Mouse (Mus musculus): ENCODE measurements around the gene Kcnh3. TPM values are rescaled to one million over a fixed set of nuclear protein-coding genes. Genes with fewer than 3 reads are reported as not detected.
A peak's percentile ranks its signal among the peaks of the same experiment; 100 is the strongest.

The Kcnh3 gene
- polyA plus RNA-seq, 1 experiment from 2014 or later: 0.07 TPM

- no peak for TF ChIP-seq CTCF (IDR thresholded peaks at IDR 0.05; ENCODE audit: low read depth)
- WGBS (ENCODE audit: insufficient replicate concordance): 85% methylated on average over 8 of the region's 8 CpGs
These were observed 18.7 kb upstream of the Kcnh3 start for GRCm38 (mm10) chr15:99205959-99206358.

GRCm38 (mm10) chr15:99213183-99213582 is 11.5 kb upstream of the Kcnh3 start:
- TF ChIP-seq EP300 (IDR thresholded peaks at IDR 0.05; ENCODE audit: low read depth) (no peak), CTCF (IDR thresholded peaks at IDR 0.05; ENCODE audit: low read depth) (no peak)
- Histone ChIP-seq H3K9ac (replicated peaks) (no peak overlapping the region), H3K27me3 (ENCODE audit: insufficient read depth, low read length) (no peaks in the 10 kb centered on the region), H3K4me3 (ENCODE audit: low read depth, low read length) (no peak overlapping the region), H3K27ac (ENCODE audit: low read depth) (no peak overlapping the region), H3K4me1 (ENCODE audit: insufficient read depth) (no peaks in the 10 kb centered on the region), H3K4me2 (ENCODE audit: low read depth, low read length) (no peak overlapping the region), H3K9me3 (ENCODE audit: low read length) (no peaks in the 10 kb centered on the region), H3K36me3 (replicated peaks; ENCODE audit: insufficient read depth, low read length) (peaks cover 8% of the 10 kb centered on the region; the same call in 1 of the 2 replicates)
- DNase-seq: no peak
- ATAC-seq: no peak
- WGBS (ENCODE audit: insufficient replicate concordance): 86% methylated on average over 10 of the region's 10 CpGs

More at GRCm38 (mm10) chr15:99205959-99206358, 18.7 kb upstream of the Kcnh3 start:
- Histone ChIP-seq H3K4me1 (ENCODE audit: insufficient read depth) (no peaks in the 10 kb centered on the region), H3K9me3 (ENCODE audit: low read length) (no peaks in the 10 kb centered on the region), H3K27ac (ENCODE audit: low read depth) (no peak overlapping the region), H3K4me3 (ENCODE audit: low read depth, low read length) (no peak overlapping the region), H3K27me3 (ENCODE audit: insufficient read depth, low read length) (no peaks in the 10 kb centered on the region), H3K4me2 (ENCODE audit: low read depth, low read length) (no peak overlapping the region), H3K36me3 (replicated peaks; ENCODE audit: insufficient read depth, low read length) (peaks cover 8% of the 10 kb centered on the region), H3K9ac (replicated peaks) (no peak overlapping the region)
- DNase-seq (no peak), ATAC-seq (no peak)

GRCm38 (mm10) chr15:99214941-99215340 is 9.7 kb upstream of the Kcnh3 start:
- no peak overlapping the region for H3K4me3 ChIP-seq (ENCODE audit: low read depth, low read length)
- H3K9ac ChIP-seq (replicated peaks): no peak overlapping the region
- peaks cover 4% of the 10 kb centered on the region; the same call in 1 of the 2 replicates for H3K36me3 ChIP-seq (replicated peaks; ENCODE audit: insufficient read depth, low read length)
- DNase-seq (no peak), ATAC-seq (no peak)
- no peaks in the 10 kb centered on the region for H3K9me3 ChIP-seq (ENCODE audit: low read length)
- no peak overlapping the region for H3K27ac ChIP-seq (ENCODE audit: low read depth)
- H3K4me1 ChIP-seq (ENCODE audit: insufficient read depth): no peaks in the 10 kb centered on the region
- H3K27me3 ChIP-seq (ENCODE audit: insufficient read depth, low read length): peaks cover 7% of the 10 kb centered on the region; the same call in 1 of the 2 replicates
- TF ChIP-seq CTCF (IDR thresholded peaks at IDR 0.05; ENCODE audit: low read depth): peak; percentile 64
- no peak for TF ChIP-seq EP300 (IDR thresholded peaks at IDR 0.05; ENCODE audit: low read depth)
- WGBS (ENCODE audit: insufficient replicate concordance): 75% methylated on average over 2 of the region's 2 CpGs
- no peak overlapping the region for H3K4me2 ChIP-seq (ENCODE audit: low read depth, low read length)

GRCm38 (mm10) chr15:99215741-99216463 is 8.8 kb upstream of the Kcnh3 start:
- Histone ChIP-seq H3K4me3 (ENCODE audit: low read depth, low read length) (no peak overlapping the region), H3K9me3 (ENCODE audit: low read length) (no peaks in the 10 kb centered on the region), H3K4me1 (ENCODE audit: insufficient read depth) (no peaks in the 10 kb centered on the region), H3K27me3 (ENCODE audit: insufficient read depth, low read length) (peaks cover 16% of the 10 kb centered on the region; the same call in 1 of the 2 replicates), H3K36me3 (replicated peaks; ENCODE audit: insufficient read depth, low read length) (peaks cover 4% of the 10 kb centered on the region; the same call in 1 of the 2 replicates), H3K4me2 (ENCODE audit: low read depth, low read length) (no peak overlapping the region), H3K27ac (ENCODE audit: low read depth) (no peak overlapping the region), H3K9ac (replicated peaks) (no peak overlapping the region)
- TF ChIP-seq EP300 (IDR thresholded peaks at IDR 0.05; ENCODE audit: low read depth): no peak
- TF ChIP-seq CTCF (IDR thresholded peaks at IDR 0.05; ENCODE audit: low read depth): no peak
- DNase-seq (no peak), ATAC-seq (no peak)
- 76% methylated on average over 11 of the region's 11 CpGs for WGBS (ENCODE audit: insufficient replicate concordance)

GRCm38 (mm10) chr15:99217630-99218029 is 7.0 kb upstream of the Kcnh3 start:
- DNase-seq (no peak), ATAC-seq (no peak)
- TF ChIP-seq CTCF (IDR thresholded peaks at IDR 0.05; ENCODE audit: low read depth): no peak
- TF ChIP-seq EP300 (IDR thresholded peaks at IDR 0.05; ENCODE audit: low read depth): no peak
- 0 out of 2 replicates have a peak, but pooled peaks cover 4% of the 10 kb centered on the region for H3K36me3 ChIP-seq (replicated peaks; ENCODE audit: insufficient read depth, low read length)
- no peak overlapping the region for H3K4me2 ChIP-seq (ENCODE audit: low read depth, low read length)
- H3K27me3 ChIP-seq (ENCODE audit: insufficient read depth, low read length): peaks cover 33% of the 10 kb centered on the region
- no peaks in the 10 kb centered on the region for H3K4me1 ChIP-seq (ENCODE audit: insufficient read depth)
- H3K27ac ChIP-seq (ENCODE audit: low read depth): no peak overlapping the region
- no peak overlapping the region for H3K4me3 ChIP-seq (ENCODE audit: low read depth, low read length)
- H3K9me3 ChIP-seq (ENCODE audit: low read length): no peaks in the 10 kb centered on the region
- 78% methylated on average over 4 of the region's 4 CpGs for WGBS (ENCODE audit: insufficient replicate concordance)
- no peak overlapping the region for H3K9ac ChIP-seq (replicated peaks)

- ATAC-seq: no peak
- no peaks in the 10 kb centered on the region for H3K9me3 ChIP-seq (ENCODE audit: low read length)
- H3K27me3 ChIP-seq (ENCODE audit: insufficient read depth, low read length): peaks cover 70% of the 10 kb centered on the region
- H3K4me1 ChIP-seq (ENCODE audit: insufficient read depth): peaks cover 10% of the 10 kb centered on the region
- 23% methylated on average over 8 of the region's 8 CpGs for WGBS (ENCODE audit: insufficient replicate concordance)
- no peaks in the 10 kb centered on the region for H3K36me3 ChIP-seq (replicated peaks; ENCODE audit: insufficient read depth, low read length)
- no peak overlapping the region for H3K9ac ChIP-seq (replicated peaks)
- DNase-seq: no peak
- no peak overlapping the region for H3K4me3 ChIP-seq (ENCODE audit: low read depth, low read length)
- H3K27ac ChIP-seq (ENCODE audit: low read depth): no peak overlapping the region
- no peak overlapping the region for H3K4me2 ChIP-seq (ENCODE audit: low read depth, low read length)
- TF ChIP-seq EP300 (IDR thresholded peaks at IDR 0.05; ENCODE audit: low read depth) (no peak), CTCF (IDR thresholded peaks at IDR 0.05; ENCODE audit: low read depth) (no peak)
These were observed 3.2 kb upstream of the Kcnh3 start for GRCm38 (mm10) chr15:99221315-99221952.

All from liver, postnatal 0 days (tissue).